Mouse (Mus musculus): Measurements from ENCODE around the gene Ccdc85b.
"Not testable (repeated sequence)": the region's sequence is repeated elsewhere in the genome, so short reads cannot be mapped to it uniquely, and the experiment has no call there.

Gene Ccdc85b

GRCm38 (mm10) chr19:5406531-5407126 is 51.1 kb downstream of the Ccdc85b start:
- ATAC-seq (ENCODE audit: insufficient number of reproducible peaks, low FRiP score, low TSS enrichment): not testable (repeated sequence)

DNA sequence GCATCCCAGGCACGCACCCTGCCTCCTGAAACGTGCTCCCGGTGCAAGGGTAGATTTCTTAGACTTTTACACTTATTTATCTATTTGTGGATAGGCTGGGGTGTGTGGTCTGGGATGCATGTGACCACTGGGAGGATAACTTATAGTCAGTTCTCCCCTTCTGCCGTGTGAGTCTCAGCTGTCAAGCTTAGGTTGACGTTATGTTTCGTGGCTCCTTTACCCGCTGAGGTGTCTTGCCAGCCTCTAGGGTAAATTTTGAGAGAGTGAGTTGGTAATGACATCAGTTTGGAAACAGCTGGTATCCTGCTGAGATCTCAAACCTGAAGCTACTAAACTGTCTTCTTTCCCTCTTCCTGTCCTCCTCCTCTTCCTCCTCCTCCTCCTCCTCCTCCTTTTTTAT is 51.8 kb downstream of the Ccdc85b start:
- no peak for ATAC-seq (ENCODE audit: insufficient number of reproducible peaks, low FRiP score, low TSS enrichment)

Measured in cerebellum, adult (tissue).